Mouse (Mus musculus) urinary bladder, adult 2 months (tissue): ENCODE measurements around the gene Epp13. TPM values are rescaled to one million over a fixed set of nuclear protein-coding genes. Genes with fewer than 3 reads are reported as not detected.
"Not testable (repeated sequence)": the region's sequence is repeated elsewhere in the genome, so short reads cannot be mapped to it uniquely, and the experiment has no call there.

Source experiments
- DNase-seq: peaks from one replicate; pipeline ENCODE4 v3.0.0; 2022; ENCODE audit warnings: low spot score
- polyA plus RNA-seq: library from polyadenylated mRNA; depleted of rRNA; stranded (reverse); fragments of >200 nt; gene quantifications from 2 replicates; pipeline ENCODE4 v1.2.3, GENCODE M21; 2012; rRNA removed

Gene Epp13
- not detected in 2 replicates for polyA plus RNA-seq

- DNase-seq: no peak
These were observed at the start of gene Epp13 for GRCm38 (mm10) chr7:6252410-6252809. Epp13 (plus strand) TSS chr7:6252710.

GRCm38 (mm10) chr7:6204200-6204599 lies 48.3 kb upstream of the Epp13 start:
- no peak for DNase-seq

- DNase-seq: no peak
These were observed 39.4 kb upstream of the Epp13 start for GRCm38 (mm10) chr7:6213144-6213543.

- DNase-seq: not testable (repeated sequence)
These were observed 37.8 kb upstream of the Epp13 start for GRCm38 (mm10) chr7:6214691-6215090.

GRCm38 (mm10) chr7:6220147-6220546 lies 32.4 kb upstream of the Epp13 start:
- no peak for DNase-seq

GRCm38 (mm10) chr7:6221978-6222377 lies 30.5 kb upstream of the Epp13 start, which contains the start of gene Zscan5b:
Zscan5b (plus strand) TSS chr7:6222278.
- DNase-seq: no peak

GRCm38 (mm10) chr7:6228491-6228890 lies 24.0 kb upstream of the Epp13 start:
- not testable (repeated sequence) for DNase-seq

GRCm38 (mm10) chr7:6239787-6240186 lies 12.7 kb upstream of the Epp13 start:
- DNase-seq: no peak

GRCm38 (mm10) chr7:6240841-6241425 lies 11.6 kb upstream of the Epp13 start:
- DNase-seq: not testable (repeated sequence)

- DNase-seq: no peak
These were observed 7.9 kb upstream of the Epp13 start for GRCm38 (mm10) chr7:6244361-6245292.

- DNase-seq: no peak
These were observed 1.9 kb downstream of the Epp13 start for GRCm38 (mm10) chr7:6254451-6254850.

GRCm38 (mm10) chr7:6257386-6257785 lies 4.9 kb downstream of the Epp13 start:
- no peak for DNase-seq

- DNase-seq: no peak
These were observed 6.0 kb downstream of the Epp13 start for GRCm38 (mm10) chr7:6258232-6259220.

GRCm38 (mm10) chr7:6260004-6260403 lies 7.5 kb downstream of the Epp13 start:
- DNase-seq: not testable (repeated sequence)

- no peak for DNase-seq
These were observed 9.6 kb downstream of the Epp13 start for GRCm38 (mm10) chr7:6262120-6262519.

- DNase-seq: no peak
These were observed 10.5 kb downstream of the Epp13 start for GRCm38 (mm10) chr7:6262984-6263383.

GRCm38 (mm10) chr7:6265695-6266094 lies 13.2 kb downstream of the Epp13 start:
- no peak for DNase-seq

GRCm38 (mm10) chr7:6277906-6278305 lies 25.4 kb downstream of the Epp13 start:
- DNase-seq: no peak

- no peak for DNase-seq
These were observed 30.2 kb downstream of the Epp13 start for GRCm38 (mm10) chr7:6282749-6283148.

GRCm38 (mm10) chr7:6283451-6284075 lies 31.1 kb downstream of the Epp13 start:
- peak; percentile 40 for DNase-seq

GRCm38 (mm10) chr7:6284442-6285012 lies 32.0 kb downstream of the Epp13 start:
- no peak for DNase-seq
